24 mouse cellular contexts compared by ENCODE assay signal in the genomic region with DNA sequence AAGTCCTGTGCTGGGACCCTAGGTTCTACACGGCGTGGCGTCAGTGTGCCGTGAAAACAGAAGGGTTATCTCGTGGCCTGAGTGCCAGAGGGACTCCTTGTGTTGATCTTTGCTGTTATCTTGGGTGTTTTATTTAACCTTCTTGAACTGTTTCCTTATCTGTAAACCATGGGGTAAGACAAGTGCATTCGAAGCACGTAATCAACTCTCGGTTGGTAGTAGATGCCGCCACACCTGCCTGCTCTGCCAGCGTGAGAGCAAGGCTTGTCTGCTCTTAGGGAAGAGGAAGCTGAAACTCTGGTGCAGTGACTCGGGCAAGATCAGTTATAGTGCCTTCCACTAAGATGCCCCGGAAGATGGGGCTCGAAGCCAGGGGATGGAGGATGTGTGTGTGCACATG. TPM values are rescaled to one million over a fixed set of nuclear protein-coding genes. Genes with fewer than 3 reads are reported as not detected.
DNase-seq lines count a peak whose midpoint lies in the region; ATAC-seq and TF ChIP-seq lines count a peak whose summit lies in the region.
"Had no signal": no experiment of that assay in that cellular context is flagged by ENCODE, and none has a peak within 500 bp of the region (broad histone marks: within the 10 kb centered on the region; RNA-seq: fewer than 3 reads in every experiment).

No protein-coding gene starts in this region.

- 25% methylated on average over 13 of the region's 13 CpGs for whole genome bisulfite sequencing in lung, postnatal 0 days
- WGBS in liver, embryonic 13.5 days (ENCODE audit: insufficient replicate concordance), result 29% methylated on average over 13 of the region's 13 CpGs
- 90% methylated on average over 13 of the region's 13 CpGs for WGBS in forebrain, embryonic 13.5 days

- no peak overlapping the region for H3K4me3 ChIP-seq in lung, postnatal 0 days (ENCODE audit: low read depth, low read length)
- H3K4me3 ChIP-seq in liver, embryonic 13.5 days (replicated peaks), result no peak overlapping the region
- H3K4me3 ChIP-seq in forebrain, embryonic 13.5 days, result no peak overlapping the region
- H3K4me3 ChIP-seq: hindbrain, embryonic 15.5 days; layer of hippocampus, adult 2 months; midbrain, embryonic 10.5 days; myocyte had no signal

- 0 out of 2 replicates have a peak, but pooled peaks cover 1% of the 10 kb centered on the region for H3K27me3 ChIP-seq in lung, postnatal 0 days (replicated peaks; ENCODE audit: insufficient read depth, low read length)
- peaks cover 46% of the 10 kb centered on the region for H3K27me3 ChIP-seq in liver, embryonic 13.5 days
- H3K27me3 ChIP-seq in forebrain, embryonic 13.5 days, result peaks cover 5% of the 10 kb centered on the region
- H3K27me3 ChIP-seq: hindbrain, embryonic 15.5 days; Patski had no signal

- no peaks in the 10 kb centered on the region for H3K4me1 ChIP-seq in lung, postnatal 0 days (ENCODE audit: insufficient read depth, low read depth, low read length)
- H3K4me1 ChIP-seq in liver, embryonic 13.5 days (replicated peaks), result peaks cover 22% of the 10 kb centered on the region
- H3K4me1 ChIP-seq in forebrain, embryonic 13.5 days, result peaks cover 10% of the 10 kb centered on the region

- peak; percentile 71 for ATAC-seq in lung, postnatal 0 days
- peak; percentile 44; the same call in 1 of the 2 replicates for ATAC-seq in liver, embryonic 13.5 days (ENCODE audit: low read depth)
- peak; percentile 51 for ATAC-seq in megakaryocyte-erythroid progenitor cell, adult 5-6 weeks (replicated peaks; ENCODE audit: low FRiP score, low TSS enrichment, poor library complexity, severe bottlenecking)
- no peak for ATAC-seq in forebrain, embryonic 13.5 days
- no peak for ATAC-seq in erythroblast, adult 5-6 weeks (replicated peaks; ENCODE audit: low FRiP score, poor library complexity, severe bottlenecking)
- ATAC-seq: CD4-positive, CD25-positive, alpha-beta regulatory T cell, adult 4 months; midbrain, embryonic 16.5 days; Patski had no signal

- no peaks in the 10 kb centered on the region for H3K36me3 ChIP-seq in lung, postnatal 0 days (ENCODE audit: insufficient read depth, low read length)
- H3K36me3 ChIP-seq in liver, embryonic 13.5 days, result no peaks in the 10 kb centered on the region
- H3K36me3 ChIP-seq in forebrain, embryonic 13.5 days (ENCODE audit: poor library complexity, severe bottlenecking), result no peaks in the 10 kb centered on the region
- H3K36me3 ChIP-seq: hindbrain, embryonic 15.5 days; midbrain, embryonic 10.5 days had no signal

- no peak for TF ChIP-seq CTCF in lung, postnatal 0 days (IDR thresholded peaks at IDR 0.05)

- H3K27ac ChIP-seq in lung, postnatal 0 days (ENCODE audit: low read length), result peak overlapping the region; percentile 14; the same call in 1 of the 2 replicates
- H3K27ac ChIP-seq in liver, embryonic 13.5 days, result no peak overlapping the region
- H3K27ac ChIP-seq in forebrain, embryonic 13.5 days, result no peak overlapping the region
- H3K27ac ChIP-seq: hindbrain, embryonic 15.5 days; layer of hippocampus, adult 2 months; midbrain, embryonic 10.5 days had no signal

- TF ChIP-seq EP300 in lung, postnatal 0 days (IDR thresholded peaks at IDR 0.05), result peak; percentile 89

- no peak overlapping the region for H3K4me2 ChIP-seq in lung, postnatal 0 days (replicated peaks; ENCODE audit: low read depth, low read length)
- no peak overlapping the region for H3K4me2 ChIP-seq in liver, embryonic 13.5 days
- no peak overlapping the region for H3K4me2 ChIP-seq in forebrain, embryonic 13.5 days
- H3K4me2 ChIP-seq: heart, embryonic 11.5 days; hindbrain, embryonic 15.5 days had no signal

- DNase-seq in lung, postnatal 0 days (ENCODE audit: low spot score), result no peak
- DNase-seq in lung, postnatal 10 days, result no peak
- DNase-seq in liver, embryonic 13.5 days, result no peak
- DNase-seq in spleen, adult 18-20 months, result no peak
- no peak for DNase-seq in adrenal gland, postnatal 10 days
- DNase-seq: cerebellum, adult 11-12 months; cerebellum, postnatal 14 days; kidney, postnatal 25 days; layer of hippocampus, postnatal 36 days; lung, adult 18-20 months; lung, postnatal 4 days; right cerebral cortex, adult 18-20 months; thymus, adult 2 months had no signal

- no peak overlapping the region for H3K9ac ChIP-seq in lung, postnatal 0 days (replicated peaks; ENCODE audit: low read depth)
- no peak overlapping the region for H3K9ac ChIP-seq in liver, embryonic 13.5 days
- H3K9ac ChIP-seq in forebrain, embryonic 13.5 days, result no peak overlapping the region
- H3K9ac ChIP-seq: hindbrain, embryonic 15.5 days had no signal

- H3K9me3 ChIP-seq in lung, postnatal 0 days (ENCODE audit: low read length), result no peaks in the 10 kb centered on the region
- H3K9me3 ChIP-seq in liver, embryonic 13.5 days (replicated peaks), result no peaks in the 10 kb centered on the region
- H3K9me3 ChIP-seq in forebrain, embryonic 13.5 days (replicated peaks), result no peaks in the 10 kb centered on the region
- H3K9me3 ChIP-seq: hindbrain, embryonic 15.5 days; midbrain, embryonic 10.5 days had no signal

RNA-seq across cellular contexts. Expression of gene Rap1gap, which starts 48.4 kb away (rescaled TPM):
- polyA plus RNA-seq in lung, postnatal 0 days (2015; fragmentation: Nextera tagmentation; extraction: Ambion mirVana), result 34.9 and 48.8 TPM in 2 replicates
- 1.2 and 1.4 TPM in 2 replicates for polyA plus RNA-seq in liver, embryonic 13.5 days (2015; fragmentation: Nextera tagmentation; extraction: Ambion mirVana)
- total RNA-seq in megakaryocyte-erythroid progenitor cell, adult 5-6 weeks (2014; fragmentation: Nextera tagmentation), result 0.45 and 2.3 TPM in 2 replicates
- 0.57 TPM in 1 of 2 replicates, not detected in the other for total RNA-seq in megakaryocyte-erythroid progenitor cell, adult 5-6 weeks (2017)
- polyA plus RNA-seq in forebrain, embryonic 13.5 days (2015; fragmentation: Nextera tagmentation; extraction: Ambion mirVana), result 11.8 and 16.5 TPM in 2 replicates
- 10 to 100 TPM; 31.3 to 48.5 TPM for total RNA-seq in adrenal gland, postnatal 10 days (2021)
- not detected in 2 replicates for total RNA-seq in erythroblast, adult 5-6 weeks (2015; ENCODE audit: low replicate concordance)
- total RNA-seq in erythroblast, adult 5-6 weeks (2017; ENCODE audit: low replicate concordance), result not detected in 2 replicates

Comparison
In these comparisons a context has a peak if more than half of its experiments do, and no peak if none do; other contexts are left out.
1. ATAC-seq: peak in lung, postnatal 0 days (single experiment), liver, embryonic 13.5 days (single experiment) and megakaryocyte-erythroid progenitor cell, adult 5-6 weeks (single experiment); none in forebrain, embryonic 13.5 days (single experiment) and erythroblast, adult 5-6 weeks (single experiment).
2. RNA of gene Rap1gap, which starts 48.4 kb away (total RNA-seq): 31.3 to 48.5 TPM in adrenal gland, postnatal 10 days; 0.45 to 2.3 TPM in megakaryocyte-erythroid progenitor cell, adult 5-6 weeks and not detected in erythroblast, adult 5-6 weeks; every median in the first group is over 4 times any median in the second.